Mouse (Mus musculus): ENCODE measurements around the gene Borcs8.

DNA sequence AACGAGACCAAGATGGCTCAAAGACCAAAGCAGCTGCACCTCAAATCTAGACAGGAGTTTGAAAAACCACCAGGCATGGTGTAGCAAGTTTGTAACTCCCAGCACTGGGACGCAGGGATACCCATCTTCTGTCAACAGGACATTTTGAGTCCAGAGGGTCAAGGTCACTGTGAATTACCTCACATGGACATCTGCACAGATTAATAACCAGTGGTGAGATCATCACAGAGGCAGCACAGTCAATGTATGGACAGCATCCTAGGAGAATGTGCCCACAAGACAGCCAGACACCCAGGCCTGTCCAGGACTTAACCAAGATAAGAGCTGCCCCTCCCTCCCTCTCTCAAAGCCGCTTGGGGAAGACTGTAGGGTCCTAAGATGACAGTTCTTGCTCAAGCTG lies 30.8 kb downstream of the Borcs8 start:
- TF ChIP-seq CTCF (IDR thresholded peaks at IDR 0.05; ENCODE audit: insufficient read depth, low read depth, low read length) (no peak), POLR2A (IDR thresholded peaks at IDR 0.05; ENCODE audit: insufficient read depth, low read depth, low read length) (no peak)
